Mouse (Mus musculus) embryonic fibroblast, embryonic 13.5 days (primary cell): ENCODE results near the gene Slc8a2. TPM values are rescaled to one million over a fixed set of nuclear protein-coding genes. Genes with fewer than 3 reads are reported as not detected.

Experiments used
- H3K27ac ChIP-seq: 2 replicates; pipeline ENCODE4 v1.5.1; 2012; ENCODE audit warnings: low read length, control low read depth, inconsistent platforms; ENCODE audit not compliant: insufficient read depth
- H3K4me1 ChIP-seq: 2 replicates; pipeline ENCODE4 v1.6.1; 2011; ENCODE audit warnings: low read length; ENCODE audit not compliant: control insufficient read depth, insufficient read depth
- H3K4me3 ChIP-seq: 2 replicates; pipeline ENCODE4 v1.5.1; 2011; ENCODE audit warnings: mild to moderate bottlenecking, control low read depth, low read length; ENCODE audit not compliant: insufficient read depth
- CTCF ChIP-seq: IDR thresholded peaks from 2 replicates; pipeline ENCODE4 v1.5.1; 2011; ENCODE audit warnings: mild to moderate bottlenecking, control low read depth, low read length, moderate library complexity, borderline replicate concordance; ENCODE audit not compliant: insufficient read depth
- POLR2A ChIP-seq: IDR thresholded peaks from 2 replicates; pipeline ENCODE4 v1.6.1; 2011; ENCODE audit warnings: low read depth, mild to moderate bottlenecking, control low read depth, low read length, moderate library complexity
- polyA plus RNA-seq: library from polyadenylated mRNA; stranded (reverse); fragments of >200 nt; gene quantifications from 2 replicates; pipeline ENCODE4 v1.2.4, GENCODE M21; 2011; ENCODE audit warnings: low read depth; ENCODE audit not compliant: missing spikeins, insufficient read length

Gene Slc8a2
- polyA plus RNA-seq, 1 experiment: 0.35 TPM

- H3K4me3 ChIP-seq: no peak overlapping the region
- peaks cover 9% of the 10 kb centered on the region for H3K4me1 ChIP-seq
- no peak overlapping the region for H3K27ac ChIP-seq
- TF ChIP-seq POLR2A (no peak), CTCF (no peak)
Observed at GRCm38 (mm10) chr7:16101726-16102475, 27.7 kb upstream of the Slc8a2 start.

DNA sequence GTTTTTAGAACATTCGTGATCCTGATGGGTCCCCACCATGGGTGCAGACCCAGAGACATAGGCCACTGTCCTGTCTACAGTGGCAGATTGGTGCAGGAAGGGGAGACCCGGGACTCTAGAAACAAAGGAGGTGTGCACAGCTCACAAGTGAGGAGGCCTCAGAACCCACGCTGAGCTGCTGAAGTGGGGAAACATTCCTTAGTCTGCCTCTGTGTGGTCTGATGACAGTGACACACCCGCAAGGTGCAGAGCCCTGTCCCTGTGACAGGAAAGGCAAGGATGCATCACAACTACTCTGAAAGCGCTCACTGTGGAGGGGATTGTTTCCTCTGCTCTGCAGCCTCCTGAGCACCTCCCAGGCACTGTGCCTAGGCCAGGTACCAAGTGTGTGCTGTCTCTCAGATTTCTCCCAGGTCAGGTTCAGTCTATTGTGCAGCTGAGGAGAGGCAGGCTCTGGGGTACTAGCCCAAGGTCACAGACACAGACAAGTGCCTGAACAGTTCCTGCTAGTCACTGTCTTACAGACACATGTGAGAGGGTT lies 26.9 kb upstream of the Slc8a2 start:
- H3K4me3 ChIP-seq: no peak overlapping the region
- H3K4me1 ChIP-seq: peaks cover 9% of the 10 kb centered on the region
- H3K27ac ChIP-seq: no peak overlapping the region
- TF ChIP-seq CTCF (no peak), POLR2A (no peak)

- no peak for TF ChIP-seq POLR2A
- no peak for TF ChIP-seq CTCF
- Histone ChIP-seq H3K4me3 (no peak overlapping the region), H3K27ac (no peak overlapping the region), H3K4me1 (peaks cover 9% of the 10 kb centered on the region)
Observed at GRCm38 (mm10) chr7:16103760-16104159, 25.9 kb upstream of the Slc8a2 start.

- Histone ChIP-seq H3K27ac (no peak overlapping the region), H3K4me1 (peaks cover 9% of the 10 kb centered on the region), H3K4me3 (no peak overlapping the region)
- TF ChIP-seq POLR2A (no peak), CTCF (no peak)
Observed at GRCm38 (mm10) chr7:16104611-16105388, 24.8 kb upstream of the Slc8a2 start.

- no peak overlapping the region for H3K4me3 ChIP-seq
- 0 out of 2 replicates have a peak, but pooled peaks cover 3% of the 10 kb centered on the region for H3K4me1 ChIP-seq
- TF ChIP-seq POLR2A (no peak), CTCF (no peak)
- H3K27ac ChIP-seq: no peak overlapping the region
Observed at GRCm38 (mm10) chr7:16108886-16109542, 20.6 kb upstream of the Slc8a2 start.

GRCm38 (mm10) chr7:16110158-16110557 lies 19.5 kb upstream of the Slc8a2 start:
- Histone ChIP-seq H3K4me3 (no peak overlapping the region), H3K27ac (no peak overlapping the region), H3K4me1 (no peaks in the 10 kb centered on the region)
- TF ChIP-seq CTCF: no peak
- TF ChIP-seq POLR2A: no peak

- Histone ChIP-seq H3K4me1 (no peaks in the 10 kb centered on the region), H3K4me3 (no peak overlapping the region), H3K27ac (no peak overlapping the region)
- TF ChIP-seq CTCF (no peak), POLR2A (no peak)
Observed at GRCm38 (mm10) chr7:16111284-16112090, 18.1 kb upstream of the Slc8a2 start.

GRCm38 (mm10) chr7:16116418-16116817 lies 13.2 kb upstream of the Slc8a2 start:
- Histone ChIP-seq H3K4me1 (no peaks in the 10 kb centered on the region), H3K4me3 (no peak overlapping the region), H3K27ac (no peak overlapping the region)
- no peak for TF ChIP-seq POLR2A
- TF ChIP-seq CTCF: no peak

GRCm38 (mm10) chr7:16117100-16117499 lies 12.5 kb upstream of the Slc8a2 start:
- Histone ChIP-seq H3K4me1 (no peaks in the 10 kb centered on the region), H3K27ac (no peak overlapping the region), H3K4me3 (no peak overlapping the region)
- TF ChIP-seq POLR2A (no peak), CTCF (no peak)
